Mouse (Mus musculus) thymus, postnatal 25 days (tissue): ENCODE measurements around the gene Usp37.

Experiments
- DNase-seq: peaks from one replicate; pipeline ENCODE4 v3.0.0; 2022

Usp37 gene

GRCm38 (mm10) chr1:74452611-74453045 is 91.5 kb downstream of the Usp37 start:
- peak; percentile 5 for DNase-seq

- DNase-seq: no peak
Observed at GRCm38 (mm10) chr1:74444538-74444937, 99.5 kb downstream of the Usp37 start.

- no peak for DNase-seq
Observed at GRCm38 (mm10) chr1:74439166-74439876, 104.8 kb downstream of the Usp37 start.

GRCm38 (mm10) chr1:74437702-74438427 is 106.2 kb downstream of the Usp37 start:
- DNase-seq: no peak

- peak; percentile 38 for DNase-seq
Observed at GRCm38 (mm10) chr1:74435563-74435962, 108.5 kb downstream of the Usp37 start.

GRCm38 (mm10) chr1:74434596-74434995 is 109.5 kb downstream of the Usp37 start:
- no peak for DNase-seq

- DNase-seq: no peak
Observed at GRCm38 (mm10) chr1:74433220-74433619, 110.9 kb downstream of the Usp37 start.

- no peak for DNase-seq
Observed at GRCm38 (mm10) chr1:74425845-74426244, 118.2 kb downstream of the Usp37 start.

GRCm38 (mm10) chr1:74423147-74423546 is 120.9 kb downstream of the Usp37 start:
- no peak for DNase-seq

GRCm38 (mm10) chr1:74419440-74419794 is 124.7 kb downstream of the Usp37 start:
- DNase-seq: no peak

GRCm38 (mm10) chr1:74418747-74419439 is 125.2 kb downstream of the Usp37 start:
- DNase-seq: no peak

- peak; percentile 18 for DNase-seq
Observed at GRCm38 (mm10) chr1:74415143-74415542, 128.9 kb downstream of the Usp37 start.

GRCm38 (mm10) chr1:74412711-74413110 is 131.4 kb downstream of the Usp37 start:
- DNase-seq: no peak

- DNase-seq: no peak
Observed at GRCm38 (mm10) chr1:74411753-74412325, 132.2 kb downstream of the Usp37 start.

- no peak for DNase-seq
Observed at GRCm38 (mm10) chr1:74408589-74409504, 135.2 kb downstream of the Usp37 start, which contains the start of gene Vil1. Gene Vil1, plus strand, starts transcription at chr1:74409376.

- DNase-seq: no peak
Observed at GRCm38 (mm10) chr1:74404206-74404605, 139.9 kb downstream of the Usp37 start.

GRCm38 (mm10) chr1:74401015-74401702 is 142.9 kb downstream of the Usp37 start:
- no peak for DNase-seq

- no peak for DNase-seq
Observed at GRCm38 (mm10) chr1:74400531-74400930, 143.6 kb downstream of the Usp37 start.

GRCm38 (mm10) chr1:74397919-74398451 is 146.1 kb downstream of the Usp37 start:
- DNase-seq: peak; percentile 82

GRCm38 (mm10) chr1:74397268-74397918 is 146.7 kb downstream of the Usp37 start:
- DNase-seq: peak; percentile 87
